Mouse (Mus musculus): ENCODE data around the gene Fah.

- TF ChIP-seq CTCF (IDR thresholded peaks at IDR 0.05; ENCODE audit: extremely low read depth, insufficient read depth, insufficient read length, insufficient replicate concordance) (no peak), POLR2A (IDR thresholded peaks at IDR 0.05; ENCODE audit: low read depth, low read length) (no peak)
Observed at GRCm38 (mm10) chr7:84636939-84637338, 30.4 kb upstream of the Fah start.

Measured in spleen, adult 2 months (tissue).